Mouse (Mus musculus) lung, adult 2 months (tissue): ENCODE data around the gene Rtkn2. TPM values are rescaled to one million over a fixed set of nuclear protein-coding genes. Genes with fewer than 3 reads are reported as not detected.

ENCODE experiments used
- DNase-seq: peaks from one replicate; pipeline ENCODE4 v3.0.0; 2022
- H3K4me1 ChIP-seq: fragments of 200-500 bp; 2 replicates; pipeline ENCODE4 v1.6.1; 2011; ENCODE audit warnings: low read length; ENCODE audit not compliant: control insufficient read depth, insufficient read depth
- H3K4me3 ChIP-seq: fragments of 200-500 bp; replicated peaks from 2 replicates; pipeline ENCODE3; 2011; ENCODE audit warnings: low read depth, mild to moderate bottlenecking, control low read depth, low read length; ENCODE audit errors: extremely low read depth
- CTCF ChIP-seq: fragments of 200-500 bp; IDR thresholded peaks from 2 replicates; pipeline ENCODE4 v1.5.1; 2011; ENCODE audit warnings: mild to moderate bottlenecking, low read length, control low read depth; ENCODE audit not compliant: insufficient read depth
- POLR2A ChIP-seq: fragments of 200-500 bp; IDR thresholded peaks from 2 replicates; pipeline ENCODE4 v1.6.1; 2011; ENCODE audit warnings: low read depth, mild to moderate bottlenecking, control low read depth, low read length, borderline replicate concordance; ENCODE audit errors: extremely low read depth
- WGBS: fragments of 180-500 bp; shearing (Covaris S2); methylation state at CpG from one replicate; pipeline ENCODE4 v1.1.7; 2018; 5-methylcytosine and 5-hydroxymethylcytosine counted together
- polyA plus RNA-seq: library from polyadenylated mRNA; depleted of rRNA; stranded (reverse); fragments of >200 nt; gene quantifications from 2 replicates; pipeline ENCODE4 v1.2.3, GENCODE M21; 2012

The Rtkn2 gene
- polyA plus RNA-seq, 1 experiment = 56.1 TPM

DNA sequence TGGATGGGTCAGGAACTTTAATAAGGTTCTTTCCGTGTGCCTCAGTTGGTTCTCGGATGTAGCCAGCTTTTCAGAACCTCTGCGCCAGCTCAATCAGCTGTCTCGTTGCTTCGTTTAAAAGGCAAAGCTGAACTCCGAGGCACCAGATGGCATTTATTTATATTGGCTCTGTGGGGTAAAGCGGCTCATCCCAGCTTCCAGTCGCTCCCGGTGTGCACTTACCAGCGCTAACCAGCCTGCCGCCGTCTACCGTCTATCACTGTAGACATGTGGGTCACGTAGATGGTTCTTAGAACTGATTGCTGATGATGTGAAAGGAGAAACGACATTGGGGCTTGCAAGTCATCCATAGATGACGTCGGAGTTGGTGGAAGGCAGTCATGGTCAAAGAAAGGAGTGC is 5.7 kb downstream of the Rtkn2 start:
- Histone ChIP-seq H3K4me1 (peaks cover 2% of the 10 kb centered on the region; the same call in 1 of the 2 replicates), H3K4me3 (peak overlapping the region; percentile 19)
- no peak for DNase-seq
- 82% methylated on average over 17 of the region's 17 CpGs for WGBS
- TF ChIP-seq POLR2A (no peak), CTCF (no peak)

DNA sequence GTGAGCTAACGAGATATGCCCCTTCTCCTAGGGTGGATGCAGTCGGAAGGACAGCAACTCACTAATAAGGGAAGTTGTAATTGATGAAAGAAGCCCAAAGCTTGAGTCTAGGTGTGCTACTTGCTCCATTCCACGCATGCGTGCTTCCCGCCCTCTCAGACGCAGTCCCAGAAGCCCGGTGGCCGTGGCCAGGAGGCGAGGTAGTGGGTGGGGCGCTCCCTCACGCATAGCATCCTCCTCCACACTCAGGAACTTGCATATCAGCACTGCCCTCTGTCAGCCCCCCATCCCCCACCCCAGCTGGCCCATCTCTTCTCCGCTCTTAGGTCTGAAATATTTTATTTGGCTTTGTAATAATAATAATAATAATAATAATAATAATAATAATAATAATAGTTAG is 16.0 kb downstream of the Rtkn2 start:
- peaks cover 3% of the 10 kb centered on the region for H3K4me1 ChIP-seq
- no peak overlapping the region for H3K4me3 ChIP-seq
- TF ChIP-seq POLR2A = no peak
- no peak for TF ChIP-seq CTCF
- DNase-seq = no peak
- WGBS = 75% methylated on average over 12 of the region's 12 CpGs

DNA sequence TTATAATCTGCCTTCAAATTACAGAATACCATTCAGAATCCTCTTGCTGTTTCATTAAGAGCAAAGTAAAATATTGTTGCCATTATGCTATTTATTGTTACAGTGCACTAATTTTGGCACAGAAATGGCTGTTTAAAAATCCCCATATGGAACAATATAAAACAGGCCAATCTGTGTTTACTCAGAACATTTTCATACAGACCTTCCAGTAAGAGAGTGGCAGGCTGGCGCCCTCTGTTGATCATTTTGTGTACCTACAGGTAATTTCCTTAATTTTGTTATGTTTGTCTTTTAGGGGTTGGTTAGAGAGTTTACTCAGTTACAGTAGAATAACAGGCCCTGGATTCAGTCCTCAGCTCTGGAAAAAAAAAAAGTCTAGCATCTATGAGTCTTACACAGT is 16.8 kb downstream of the Rtkn2 start:
- DNase-seq = no peak
- WGBS = 0% methylated on average over 1 of the region's 1 CpGs
- no peak for TF ChIP-seq CTCF
- TF ChIP-seq POLR2A = no peak
- peaks cover 3% of the 10 kb centered on the region for H3K4me1 ChIP-seq
- no peak overlapping the region for H3K4me3 ChIP-seq

DNA sequence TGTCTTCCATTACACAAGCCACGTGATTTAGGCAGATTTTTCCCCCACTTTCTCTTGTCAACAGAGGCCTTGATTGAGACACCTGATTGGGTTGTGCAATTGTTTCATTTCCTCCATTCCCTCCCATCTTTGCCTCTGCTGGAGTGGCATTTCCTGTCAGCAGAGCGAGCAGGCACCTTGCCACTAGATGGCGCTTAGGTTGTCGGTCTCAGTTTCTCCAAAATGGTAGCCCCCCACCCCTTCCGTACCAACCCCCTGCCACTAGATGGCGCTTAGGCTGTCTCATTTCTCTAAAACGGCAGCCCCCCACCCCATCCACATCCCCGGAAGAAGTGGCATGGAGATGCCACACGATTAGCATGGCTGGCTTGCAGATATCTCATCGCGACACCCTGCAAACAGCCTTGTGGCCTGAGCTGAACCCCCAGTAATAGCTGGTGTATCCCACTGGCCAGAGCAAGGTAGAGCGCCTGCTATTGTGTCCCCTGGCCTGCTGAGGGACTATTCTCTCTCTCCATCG is 18.8 kb downstream of the Rtkn2 start:
- Histone ChIP-seq H3K4me3 (no peak overlapping the region), H3K4me1 (peaks cover 3% of the 10 kb centered on the region)
- TF ChIP-seq CTCF = peak; percentile 79
- TF ChIP-seq POLR2A = no peak
- 34% methylated on average over 13 of the region's 13 CpGs for WGBS
- DNase-seq = peak; percentile 55

DNA sequence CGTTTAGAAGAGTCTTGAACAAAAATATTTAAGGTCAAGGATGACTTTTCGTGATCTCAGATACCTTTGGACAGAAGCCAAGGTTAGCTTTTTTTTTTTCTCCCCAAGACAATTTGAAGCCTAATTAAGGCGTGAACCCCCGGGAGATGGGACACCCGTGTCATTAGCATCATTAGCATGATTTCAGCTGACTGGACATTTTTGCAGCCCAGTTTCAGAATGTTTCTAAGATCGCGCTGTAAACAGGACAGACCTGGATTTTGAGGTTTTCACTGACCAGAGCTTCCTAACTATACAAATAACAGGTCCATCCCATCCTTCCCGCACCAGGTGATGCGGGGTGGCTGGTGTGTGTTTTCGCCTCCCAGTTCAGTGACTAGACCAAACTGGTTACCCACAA is 19.8 kb downstream of the Rtkn2 start:
- peaks cover 3% of the 10 kb centered on the region for H3K4me1 ChIP-seq
- TF ChIP-seq POLR2A = no peak
- no peak for TF ChIP-seq CTCF
- WGBS = 75% methylated on average over 10 of the region's 10 CpGs
- no peak overlapping the region for H3K4me3 ChIP-seq
- no peak for DNase-seq

DNA sequence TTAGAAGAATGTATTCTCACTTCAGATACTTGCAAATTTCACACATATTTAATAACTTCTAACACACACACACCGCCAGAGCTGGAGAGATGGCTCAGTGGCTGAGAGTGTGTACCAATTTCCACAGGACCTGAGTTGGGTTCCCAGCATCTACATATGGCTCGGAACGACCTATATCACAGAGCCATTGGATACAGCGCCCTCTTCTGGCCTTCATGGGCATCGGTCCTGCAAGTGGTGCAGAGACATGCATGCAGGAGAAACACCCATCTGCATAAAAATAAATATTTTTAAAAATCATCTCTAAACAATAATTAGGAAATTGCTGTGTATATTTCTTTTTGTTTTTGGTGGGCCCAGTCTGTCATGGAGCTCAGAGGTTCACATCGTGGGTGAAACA is 22.1 kb downstream of the Rtkn2 start:
- DNase-seq = no peak
- TF ChIP-seq POLR2A = no peak
- peak; percentile 24; the same call in 1 of the 2 replicates for TF ChIP-seq CTCF
- Histone ChIP-seq H3K4me1 (peaks cover 3% of the 10 kb centered on the region), H3K4me3 (no peak overlapping the region)
- 86% methylated on average over 6 of the region's 6 CpGs for WGBS

DNA sequence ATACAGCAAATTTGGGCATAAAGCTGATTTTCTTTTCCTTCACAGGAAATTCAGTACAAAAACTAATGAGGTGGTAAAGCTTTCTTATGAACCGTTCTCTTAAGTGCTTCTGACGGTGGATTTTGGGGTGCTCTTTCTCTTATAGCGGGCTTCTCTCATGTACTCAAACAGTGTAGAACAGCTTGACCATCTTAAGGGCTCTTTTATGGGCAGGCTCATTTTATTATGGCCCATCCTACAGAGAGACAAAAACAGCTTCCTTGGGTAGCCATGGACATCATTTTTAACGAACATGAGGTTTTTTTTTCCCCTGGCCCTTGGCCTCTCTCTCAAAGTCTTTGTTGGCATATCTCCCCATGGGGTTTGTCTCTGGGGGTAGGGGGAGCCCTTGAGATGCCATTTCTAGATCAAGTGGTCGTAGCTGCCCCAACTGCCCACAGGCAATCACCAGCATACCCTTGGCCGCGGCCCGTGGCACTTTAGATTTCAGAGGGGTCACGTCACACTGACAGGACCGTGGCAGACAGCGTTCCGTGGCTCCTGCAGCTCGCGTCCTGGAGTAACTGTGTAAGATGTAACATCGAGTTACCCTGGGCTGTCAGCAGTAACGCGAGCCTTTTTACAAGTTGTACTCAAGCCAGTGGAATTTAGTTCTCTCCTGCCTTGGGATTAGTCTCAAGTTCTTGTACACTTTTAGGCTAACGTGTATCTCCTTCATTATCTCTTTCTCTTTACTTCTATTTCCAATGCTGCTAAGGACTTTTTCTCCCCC is 24.5 kb downstream of the Rtkn2 start:
- H3K4me3 ChIP-seq = no peak overlapping the region
- 66% methylated on average over 18 of the region's 18 CpGs for WGBS
- TF ChIP-seq POLR2A (no peak), CTCF (no peak)
- DNase-seq = no peak
- no peaks in the 10 kb centered on the region for H3K4me1 ChIP-seq

DNA sequence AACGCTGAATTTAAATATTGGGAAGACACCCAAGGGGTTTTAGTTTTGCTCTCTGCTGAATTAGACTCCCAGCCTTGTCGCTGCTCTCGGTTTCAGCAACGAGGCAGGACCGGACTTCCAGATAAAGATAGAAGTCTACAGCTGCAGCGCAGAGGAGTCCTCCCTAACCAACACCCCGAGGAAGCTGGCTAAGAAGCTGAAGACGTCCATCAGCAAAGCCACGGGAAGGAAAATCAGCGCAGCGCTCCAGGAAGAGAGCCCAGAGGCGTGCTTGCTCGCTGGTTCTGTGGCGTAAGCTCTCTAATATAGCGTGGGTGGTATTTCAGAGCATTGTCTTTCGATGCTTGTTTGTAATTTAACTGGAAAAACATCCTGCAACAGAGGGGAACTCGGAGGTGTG is 26.0 kb downstream of the Rtkn2 start:
- TF ChIP-seq CTCF = no peak
- no peak for TF ChIP-seq POLR2A
- WGBS = 50% methylated on average over 17 of the region's 17 CpGs
- peak overlapping the region; percentile 19 for H3K4me3 ChIP-seq
- no peak for DNase-seq
- no peaks in the 10 kb centered on the region for H3K4me1 ChIP-seq

DNA sequence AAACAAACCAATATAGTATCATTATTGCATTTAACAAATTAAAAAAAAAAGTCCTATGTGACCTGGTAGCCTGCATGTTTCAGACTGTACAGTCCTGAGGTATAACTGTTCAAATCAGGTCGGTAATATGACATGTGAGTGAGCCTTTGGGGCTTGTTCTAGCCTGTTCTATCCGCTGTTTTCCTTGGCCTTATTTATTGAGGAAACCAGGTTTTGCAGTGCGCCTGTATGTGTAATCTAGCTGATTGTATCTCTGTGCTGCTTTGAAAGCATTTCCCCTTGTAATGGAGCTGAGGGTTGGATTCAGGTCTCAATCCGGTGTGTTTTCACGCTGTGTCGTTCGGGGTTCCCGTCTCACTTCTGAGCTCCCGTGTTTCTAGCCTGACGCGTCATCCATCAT is 27.1 kb downstream of the Rtkn2 start:
- Histone ChIP-seq H3K4me3 (no peak overlapping the region), H3K4me1 (no peaks in the 10 kb centered on the region)
- WGBS = 89% methylated on average over 11 of the region's 11 CpGs
- TF ChIP-seq CTCF = no peak
- TF ChIP-seq POLR2A = no peak
- DNase-seq = no peak

DNA sequence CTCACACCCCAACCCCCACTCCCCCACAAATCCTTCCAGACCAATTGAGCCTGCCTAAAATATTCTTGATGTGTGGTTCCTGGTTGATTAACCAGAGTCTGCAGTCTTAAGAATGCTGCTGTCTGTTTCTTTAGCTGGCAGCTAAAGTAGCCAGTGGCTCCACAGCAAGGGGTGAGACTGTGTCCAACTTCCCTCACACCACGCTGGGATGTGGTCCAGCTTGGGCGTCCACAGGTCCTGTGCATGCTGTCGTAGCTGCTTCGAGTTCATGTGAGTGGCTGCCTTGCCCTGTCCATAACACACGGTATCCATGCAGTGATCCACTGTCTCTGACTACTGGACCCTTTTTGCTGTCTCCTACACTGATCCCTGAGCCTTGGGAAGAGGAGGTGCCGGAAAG is 27.7 kb downstream of the Rtkn2 start:
- no peak for DNase-seq
- WGBS = 87% methylated on average over 6 of the region's 6 CpGs
- TF ChIP-seq CTCF (no peak), POLR2A (no peak)

More for the DNA sequence above, 27.7 kb downstream of the Rtkn2 start:
- Histone ChIP-seq H3K4me3 (no peak overlapping the region), H3K4me1 (no peaks in the 10 kb centered on the region)
